Mouse (Mus musculus) mature B cell (primary cell): ENCODE measurements at regions not wholly inside any gene's neighbourhood (a gene's known extent, or its start where the extent isn't known, plus 50 kb on each side); places are given as distances from the start of the nearest gene placed in this dataset.

Source experiments
- in situ Hi-C: fragments of 300-500 bp; cut with MboI; formaldehyde crosslinking; loops from 2 replicates; pipeline ENCODE4 v1.14.3; 2019

- in situ Hi-C loops = no loop called here
These were observed 374.3 kb upstream of the Sox9 start for GRCm38 (mm10) chr11:112407681-112408080.

GRCm38 (mm10) chr11:112412434-112412833, 369.6 kb upstream of the Sox9 start:
- in situ Hi-C loops = no loop called here

GRCm38 (mm10) chr11:112442639-112443038, 339.4 kb upstream of the Sox9 start:
- in situ Hi-C loops = no loop called here

- in situ Hi-C loops = no loop called here
These were observed 338.1 kb upstream of the Sox9 start for GRCm38 (mm10) chr11:112443890-112444289.

GRCm38 (mm10) chr11:112449632-112450031, 332.4 kb upstream of the Sox9 start:
- in situ Hi-C loops = no loop called here

GRCm38 (mm10) chr11:112450227-112450626, 331.8 kb upstream of the Sox9 start:
- in situ Hi-C loops = no loop called here

GRCm38 (mm10) chr11:112458075-112458474, 323.9 kb upstream of the Sox9 start:
- in situ Hi-C loops = no loop called here

GRCm38 (mm10) chr11:112463121-112463520, 318.9 kb upstream of the Sox9 start:
- in situ Hi-C loops = no loop called here

- in situ Hi-C loops = no loop called here
These were observed 317.6 kb upstream of the Sox9 start for GRCm38 (mm10) chr11:112464386-112464785.

GRCm38 (mm10) chr11:112470336-112470735, 311.7 kb upstream of the Sox9 start:
- in situ Hi-C loops = no loop called here

- in situ Hi-C loops = no loop called here
These were observed 308.8 kb upstream of the Sox9 start for GRCm38 (mm10) chr11:112473237-112473636.

- in situ Hi-C loops = no loop called here
These were observed 308.3 kb upstream of the Sox9 start for GRCm38 (mm10) chr11:112473681-112474080.

GRCm38 (mm10) chr11:112480360-112480759, 301.7 kb upstream of the Sox9 start:
- in situ Hi-C loops = no loop called here

GRCm38 (mm10) chr11:112501781-112502180, 280.2 kb upstream of the Sox9 start:
- in situ Hi-C loops = no loop called here

- in situ Hi-C loops = no loop called here
These were observed 262.9 kb upstream of the Sox9 start for GRCm38 (mm10) chr11:112519076-112519475.

- in situ Hi-C loops = no loop called here
These were observed 257.0 kb upstream of the Sox9 start for GRCm38 (mm10) chr11:112524983-112525382.

- in situ Hi-C loops = no loop called here
These were observed 239.5 kb upstream of the Sox9 start for GRCm38 (mm10) chr11:112542573-112542972.

- in situ Hi-C loops = no loop called here
These were observed 238.6 kb upstream of the Sox9 start for GRCm38 (mm10) chr11:112543473-112543872.

GRCm38 (mm10) chr11:112545231-112546010, 236.6 kb upstream of the Sox9 start:
- in situ Hi-C loops = no loop called here

- in situ Hi-C loops = no loop called here
These were observed 235.9 kb upstream of the Sox9 start for GRCm38 (mm10) chr11:112546162-112546561.

- in situ Hi-C loops = no loop called here
These were observed 229.2 kb upstream of the Sox9 start for GRCm38 (mm10) chr11:112552838-112553237.

- in situ Hi-C loops = no loop called here
These were observed 219.0 kb upstream of the Sox9 start for GRCm38 (mm10) chr11:112563027-112563426.

- in situ Hi-C loops = no loop called here
These were observed 217.3 kb upstream of the Sox9 start for GRCm38 (mm10) chr11:112564706-112565215.

GRCm38 (mm10) chr11:112566071-112566470, 216.0 kb upstream of the Sox9 start:
- in situ Hi-C loops = no loop called here
